Mouse (Mus musculus) thymus, adult 2 months (tissue): Measurements from ENCODE around the gene Map1s. TPM values are rescaled to one million over a fixed set of nuclear protein-coding genes. Genes with fewer than 3 reads are reported as not detected.

ENCODE experiments used
- DNase-seq: peaks from one replicate; pipeline ENCODE4 v3.0.0; 2021
- H3K27ac ChIP-seq: fragments of 200-500 bp; 2 replicates; pipeline ENCODE4 v1.5.1; 2012; ENCODE audit warnings: low read length, control low read depth; ENCODE audit not compliant: control insufficient read depth, insufficient read depth
- H3K27me3 ChIP-seq: fragments of 200-500 bp; 2 replicates; pipeline ENCODE4 v1.6.1; 2012; ENCODE audit warnings: mild to moderate bottlenecking, low read length, moderate library complexity, mixed read lengths; ENCODE audit not compliant: control insufficient read depth, insufficient read depth
- H3K36me3 ChIP-seq: fragments of 200-500 bp; 2 replicates; pipeline ENCODE4 v1.6.1; 2012; ENCODE audit warnings: mild to moderate bottlenecking, low read length, moderate library complexity; ENCODE audit not compliant: control insufficient read depth, insufficient read depth
- H3K4me1 ChIP-seq: fragments of 200-500 bp; replicated peaks from 2 replicates; pipeline ENCODE4 v1.6.1; 2012; ENCODE audit warnings: low read length; ENCODE audit not compliant: control insufficient read depth, insufficient read depth
- H3K4me3 ChIP-seq: fragments of 200-500 bp; 2 replicates; pipeline ENCODE4 v1.5.1; 2012; ENCODE audit warnings: mild to moderate bottlenecking, low read length, control low read depth, moderate library complexity; ENCODE audit not compliant: control insufficient read depth, insufficient read depth
- CTCF ChIP-seq: fragments of 200-500 bp; IDR thresholded peaks from 2 replicates; pipeline ENCODE4 v1.5.1; 2012; ENCODE audit warnings: mild to moderate bottlenecking, control low read depth, low read length, moderate library complexity, borderline replicate concordance; ENCODE audit not compliant: control insufficient read depth, poor library complexity, insufficient read depth; ENCODE audit errors: extremely low read depth
- POLR2A ChIP-seq: fragments of 200-500 bp; IDR thresholded peaks from 2 replicates; pipeline ENCODE4 v1.6.1; 2012; ENCODE audit warnings: mild to moderate bottlenecking, low read length, control low read depth, moderate library complexity; ENCODE audit not compliant: control insufficient read depth, poor library complexity, insufficient read depth; ENCODE audit errors: extremely low read depth
- WGBS: fragments of 180-500 bp; shearing (Covaris S2); methylation state at CpG from one replicate; pipeline ENCODE4 v1.1.7; 2018; 5-methylcytosine and 5-hydroxymethylcytosine counted together
- polyA plus RNA-seq: library from polyadenylated mRNA; depleted of rRNA; stranded (reverse); fragments of >200 nt; gene quantifications from 2 replicates; pipeline ENCODE4 v1.2.3, GENCODE M21; 2012

Gene Map1s
- polyA plus RNA-seq, 1 experiment = 145 TPM

DNA sequence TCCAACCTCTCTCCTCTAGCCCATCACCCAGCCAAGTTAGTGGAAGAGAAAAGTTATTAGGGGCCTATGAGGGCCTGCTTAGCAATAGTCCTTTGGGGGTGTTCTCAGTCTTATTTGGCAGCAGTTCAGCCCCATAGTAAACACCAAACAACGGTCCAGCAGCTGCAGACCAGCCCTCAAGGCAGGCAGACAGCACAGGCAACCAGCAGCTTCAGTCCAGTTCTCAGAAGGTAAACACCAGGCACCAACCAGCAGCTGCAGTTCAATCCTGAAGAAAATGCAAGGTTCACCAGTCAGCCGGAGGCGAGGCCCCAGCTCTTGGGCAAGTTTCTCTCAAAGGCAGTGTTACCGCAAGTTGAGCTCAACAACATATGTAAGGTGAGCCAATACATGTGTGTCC is 27.3 kb downstream of the Map1s start:
- TF ChIP-seq POLR2A (no peak), CTCF (no peak)
- no peak for DNase-seq
- Histone ChIP-seq H3K36me3 (no peaks in the 10 kb centered on the region), H3K4me3 (no peak overlapping the region), H3K27me3 (no peaks in the 10 kb centered on the region), H3K27ac (no peak overlapping the region), H3K4me1 (no peaks in the 10 kb centered on the region)
- 95% methylated on average over 4 of the region's 4 CpGs for WGBS

GRCm38 (mm10) chr8:70934786-70935185 is 29.1 kb downstream of the Map1s start:
- Histone ChIP-seq H3K27ac (no peak overlapping the region), H3K4me3 (no peak overlapping the region), H3K4me1 (no peaks in the 10 kb centered on the region), H3K27me3 (no peaks in the 10 kb centered on the region), H3K36me3 (no peaks in the 10 kb centered on the region)
- TF ChIP-seq POLR2A (no peak), CTCF (no peak)
- no peak for DNase-seq
- 79% methylated on average over 7 of the region's 7 CpGs for WGBS

DNA sequence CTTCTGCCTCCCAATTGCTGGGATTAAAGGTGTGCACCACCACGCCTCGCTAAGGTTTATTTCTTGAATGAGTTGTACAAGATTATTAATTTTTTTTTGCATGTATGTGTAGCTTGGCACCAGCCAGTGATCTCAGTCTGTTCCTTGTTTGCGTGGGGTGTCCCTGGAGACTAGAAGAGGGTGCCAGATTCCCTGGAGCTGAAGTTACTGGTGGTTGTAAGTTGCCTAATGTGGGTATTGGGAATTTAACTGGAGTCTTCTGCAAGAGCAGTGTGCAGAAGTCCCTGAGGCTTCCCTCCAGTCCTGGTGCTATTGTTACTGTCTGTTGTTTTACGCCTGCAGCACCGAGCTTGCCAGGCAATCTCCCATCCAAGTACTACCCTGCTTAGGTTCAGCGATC is 31.5 kb downstream of the Map1s start:
- Histone ChIP-seq H3K4me1 (no peaks in the 10 kb centered on the region), H3K27ac (no peak overlapping the region; the same call in 1 of the 2 replicates), H3K36me3 (no peaks in the 10 kb centered on the region), H3K4me3 (no peak overlapping the region), H3K27me3 (no peaks in the 10 kb centered on the region)
- WGBS = 88% methylated on average over 6 of the region's 6 CpGs
- TF ChIP-seq POLR2A = no peak
- TF ChIP-seq CTCF = no peak
- no peak for DNase-seq

DNA sequence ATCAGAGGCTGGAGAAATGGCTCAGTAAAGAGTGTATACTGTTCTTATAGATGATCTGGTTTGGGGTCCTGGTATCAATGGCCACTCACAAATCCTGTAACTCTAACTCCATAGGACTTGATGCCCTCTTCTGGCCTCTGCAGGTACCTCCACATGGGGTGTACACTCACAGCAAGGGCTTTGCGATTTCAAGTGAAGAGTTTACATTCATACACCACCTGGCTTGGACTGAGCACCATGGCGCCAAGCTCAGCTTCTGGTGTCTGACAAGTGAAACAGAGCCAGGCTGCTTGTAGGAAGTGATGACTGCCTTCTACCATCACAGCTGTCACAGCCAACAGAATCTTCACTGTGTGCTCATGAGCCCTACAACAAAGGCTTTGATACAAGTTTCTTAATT is 35.7 kb downstream of the Map1s start:
- Histone ChIP-seq H3K4me1 (no peaks in the 10 kb centered on the region), H3K27ac (no peak overlapping the region), H3K4me3 (no peak overlapping the region), H3K36me3 (no peaks in the 10 kb centered on the region), H3K27me3 (no peaks in the 10 kb centered on the region)
- WGBS = 85% methylated on average over 2 of the region's 2 CpGs
- no peak for DNase-seq
- TF ChIP-seq CTCF (no peak), POLR2A (no peak)

DNA sequence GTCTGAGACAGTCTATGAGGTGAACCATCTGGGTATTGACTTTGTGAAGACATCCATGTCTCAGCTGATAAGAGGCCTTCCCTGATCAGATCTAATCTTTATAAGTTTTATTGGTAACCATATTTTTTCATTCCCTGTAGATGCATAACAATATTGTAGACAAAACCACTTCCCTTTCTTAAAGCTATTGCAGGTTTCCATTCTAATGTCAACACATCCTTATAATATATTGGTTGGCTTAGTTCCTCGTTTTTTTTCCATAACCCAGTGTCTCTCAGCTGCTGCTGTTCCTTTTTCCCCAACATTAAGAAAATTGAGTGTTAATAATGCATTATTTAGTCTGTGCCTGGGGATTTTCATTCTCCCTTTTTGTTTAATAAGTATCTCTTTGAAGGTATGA is 37.5 kb downstream of the Map1s start:
- no peak for DNase-seq
- Histone ChIP-seq H3K36me3 (no peaks in the 10 kb centered on the region), H3K27ac (no peak overlapping the region), H3K27me3 (no peaks in the 10 kb centered on the region), H3K4me3 (no peak overlapping the region), H3K4me1 (no peaks in the 10 kb centered on the region)
- 2% methylated on average over 1 of the region's 1 CpGs for WGBS
- no peak for TF ChIP-seq POLR2A

DNA sequence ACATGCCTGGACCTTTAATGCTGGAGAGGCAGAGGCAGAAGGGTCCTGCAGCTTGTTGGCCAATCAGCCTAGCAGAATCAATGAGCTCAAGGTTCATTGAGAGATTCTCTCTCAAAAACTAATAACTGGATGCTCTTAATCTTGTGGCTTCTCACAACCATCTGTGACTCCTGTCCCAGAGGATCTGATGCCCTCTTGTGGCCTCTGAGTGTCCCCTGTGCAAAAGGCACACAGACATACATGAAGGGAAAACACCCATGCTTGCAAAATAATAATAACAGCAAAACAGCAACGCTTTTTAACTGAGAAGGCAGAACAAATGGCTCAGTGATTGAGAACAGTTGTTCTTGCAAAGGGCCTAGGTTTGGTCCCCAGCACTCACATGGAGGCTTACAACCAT is 44.1 kb downstream of the Map1s start:
- no peak overlapping the region for H3K27ac ChIP-seq
- no peak for DNase-seq
- H3K4me3 ChIP-seq = no peak overlapping the region
- no peaks in the 10 kb centered on the region for H3K4me1 ChIP-seq
- TF ChIP-seq CTCF = no peak
- no peak for TF ChIP-seq POLR2A
- no peaks in the 10 kb centered on the region for H3K36me3 ChIP-seq
- no peaks in the 10 kb centered on the region for H3K27me3 ChIP-seq
- 54% methylated on average over 1 of the region's 1 CpGs for WGBS

DNA sequence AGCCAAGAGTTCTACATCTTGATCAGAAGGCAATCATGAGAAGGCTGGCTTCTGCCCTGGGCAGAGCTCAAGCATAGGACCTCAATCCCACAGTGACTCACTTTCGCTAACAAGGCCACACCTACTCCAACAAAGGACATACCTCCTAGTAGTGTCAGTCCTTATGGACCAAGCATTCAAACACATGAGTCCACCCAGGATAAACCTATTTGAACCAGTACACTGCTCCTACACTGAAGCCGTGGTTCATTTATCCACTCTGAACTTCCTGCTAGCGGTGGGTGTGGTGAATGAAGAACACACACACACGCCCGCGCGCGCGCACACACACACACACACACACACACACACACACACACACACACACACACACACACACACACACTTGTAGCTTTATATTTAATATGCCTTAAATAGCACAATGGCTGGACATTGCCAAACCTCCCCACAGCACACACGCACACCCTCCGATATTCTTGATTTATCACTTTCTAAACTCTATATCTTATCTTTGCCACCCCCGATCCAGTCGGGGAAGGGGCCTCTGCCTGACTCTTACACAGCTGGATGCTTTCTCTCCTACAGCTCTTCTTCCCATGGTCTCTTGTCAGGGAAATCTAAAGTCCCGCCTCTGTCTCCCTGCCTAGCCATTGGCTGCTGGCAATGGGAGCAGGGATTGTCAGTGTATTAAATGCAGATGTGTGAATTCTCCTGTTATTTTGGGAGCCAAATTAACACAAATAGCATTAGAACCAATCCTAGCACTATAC is 55.2 kb downstream of the Map1s start:
- no peaks in the 10 kb centered on the region for H3K27me3 ChIP-seq
- H3K27ac ChIP-seq = no peak overlapping the region
- no peak overlapping the region for H3K4me3 ChIP-seq
- TF ChIP-seq CTCF (no peak), POLR2A (no peak)
- WGBS = 68% methylated on average over 14 of the region's 14 CpGs
- no peaks in the 10 kb centered on the region for H3K4me1 ChIP-seq
- no peak for DNase-seq
- H3K36me3 ChIP-seq = no peaks in the 10 kb centered on the region
